Mouse (Mus musculus) olfactory bulb, adult 2 months (tissue): Measurements from ENCODE around the gene Larp1b. TPM values are rescaled to one million over a fixed set of nuclear protein-coding genes. Genes with fewer than 3 reads are reported as not detected.

ENCODE experiments used
- H3K27ac ChIP-seq: fragments of 200-500 bp; 2 replicates; pipeline ENCODE4 v1.5.1; 2012; ENCODE audit warnings: low read depth, low read length; ENCODE audit not compliant: insufficient read depth
- H3K4me1 ChIP-seq: fragments of 200-500 bp; 2 replicates; pipeline ENCODE4 v1.6.1; 2012; ENCODE audit warnings: low read length; ENCODE audit not compliant: control insufficient read depth, insufficient read depth
- H3K4me3 ChIP-seq: fragments of 200-500 bp; 2 replicates; pipeline ENCODE4 v1.5.1; 2012; ENCODE audit warnings: mild to moderate bottlenecking, low read depth, low read length, moderate library complexity; ENCODE audit not compliant: insufficient read depth
- CTCF ChIP-seq: fragments of 200-500 bp; IDR thresholded peaks from 2 replicates; pipeline ENCODE4 v1.5.1; 2012; ENCODE audit warnings: low read depth, mild to moderate bottlenecking, low read length, moderate library complexity; ENCODE audit not compliant: insufficient read depth
- POLR2A ChIP-seq: fragments of 200-500 bp; IDR thresholded peaks from 2 replicates; pipeline ENCODE4 v1.6.1; 2012; ENCODE audit warnings: mild to moderate bottlenecking, low read depth, low read length, moderate library complexity; ENCODE audit not compliant: insufficient read depth
- WGBS: fragments of 180-500 bp; shearing (Covaris S2); methylation state at CpG from one replicate; pipeline ENCODE4 v1.1.7; 2018; 5-methylcytosine and 5-hydroxymethylcytosine counted together
- polyA plus RNA-seq: library from polyadenylated mRNA; stranded (reverse); fragments of >200 nt; gene quantifications from 2 replicates; pipeline ENCODE4 v1.2.4, GENCODE M21; 2012; ENCODE audit warnings: low replicate concordance; ENCODE audit not compliant: missing spikeins, insufficient read depth, insufficient read length

The Larp1b gene
- polyA plus RNA-seq, 1 experiment: not detected

DNA sequence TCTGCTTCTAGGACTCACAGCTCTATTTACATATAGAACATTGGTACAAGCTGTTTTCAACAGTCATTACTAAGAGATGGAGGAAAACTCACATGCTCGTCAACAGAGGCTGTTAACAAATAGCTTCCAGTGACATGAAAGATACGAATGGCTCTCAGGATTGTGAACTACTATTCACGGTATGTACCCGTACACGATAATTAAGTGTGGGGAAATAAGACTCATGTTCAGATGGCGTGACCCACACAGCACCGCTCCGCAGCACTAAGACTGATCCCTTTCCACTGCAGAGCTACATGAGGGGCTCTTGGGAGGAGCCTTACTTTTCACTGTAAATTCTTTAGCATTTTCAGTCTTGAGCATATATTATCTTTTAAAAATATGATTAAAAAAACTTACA is 125.7 kb downstream of the Larp1b start:
- Histone ChIP-seq H3K4me3 (no peak overlapping the region), H3K27ac (no peak overlapping the region), H3K4me1 (no peaks in the 10 kb centered on the region)
- TF ChIP-seq POLR2A: no peak
- TF ChIP-seq CTCF: no peak
- WGBS: 56% methylated on average over 8 of the region's 8 CpGs

DNA sequence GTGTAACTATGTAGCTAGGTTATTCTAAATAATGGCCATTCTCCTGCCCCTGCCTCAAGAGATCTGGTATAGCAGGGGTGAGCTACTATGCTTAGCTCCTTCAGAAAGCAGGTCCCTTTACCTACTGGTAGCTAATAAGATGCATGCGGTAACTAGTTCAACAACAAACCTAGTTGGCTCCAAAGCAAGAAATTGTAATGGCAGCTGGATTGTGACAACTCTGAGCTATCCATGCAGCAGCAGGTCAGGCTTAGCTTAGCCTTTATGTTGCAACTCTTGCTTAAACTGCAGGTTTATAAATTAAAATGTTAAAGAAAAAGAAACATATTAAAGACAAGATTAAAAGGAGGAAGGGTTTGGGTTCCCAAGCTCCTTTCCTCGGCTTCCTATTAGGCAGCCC is 129.0 kb downstream of the Larp1b start:
- no peak overlapping the region for H3K4me3 ChIP-seq
- 95% methylated on average over 2 of the region's 2 CpGs for WGBS
- TF ChIP-seq CTCF: no peak

DNA sequence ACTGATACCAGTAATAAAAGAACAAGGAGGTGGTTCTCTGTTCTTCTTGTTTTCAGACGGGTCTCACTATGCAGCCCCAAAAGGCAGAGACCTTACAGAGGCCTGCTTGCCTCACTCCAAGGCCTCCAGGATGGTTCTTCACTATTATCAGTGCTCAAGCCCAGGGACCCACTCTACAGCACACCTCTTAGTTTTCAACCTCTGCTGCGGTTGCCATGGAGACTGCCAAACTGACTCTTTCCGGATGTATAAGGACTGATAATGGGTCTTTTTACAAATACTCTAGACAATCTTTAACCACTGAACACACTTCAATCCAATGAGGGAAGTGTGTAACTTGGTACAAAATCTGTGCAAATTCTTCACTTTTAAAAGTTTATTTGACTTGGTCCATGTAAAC is 131.1 kb downstream of the Larp1b start:
- TF ChIP-seq CTCF: no peak
- TF ChIP-seq POLR2A: no peak
- no peak overlapping the region for H3K27ac ChIP-seq
- peaks cover 2% of the 10 kb centered on the region; the same call in 1 of the 2 replicates for H3K4me1 ChIP-seq
- 40% methylated on average over 3 of the region's 3 CpGs for WGBS
- H3K4me3 ChIP-seq: no peak overlapping the region

More for the DNA sequence above, 129.0 kb downstream of the Larp1b start:
- Histone ChIP-seq H3K27ac (no peak overlapping the region), H3K4me1 (peaks cover 2% of the 10 kb centered on the region; the same call in 1 of the 2 replicates)

DNA sequence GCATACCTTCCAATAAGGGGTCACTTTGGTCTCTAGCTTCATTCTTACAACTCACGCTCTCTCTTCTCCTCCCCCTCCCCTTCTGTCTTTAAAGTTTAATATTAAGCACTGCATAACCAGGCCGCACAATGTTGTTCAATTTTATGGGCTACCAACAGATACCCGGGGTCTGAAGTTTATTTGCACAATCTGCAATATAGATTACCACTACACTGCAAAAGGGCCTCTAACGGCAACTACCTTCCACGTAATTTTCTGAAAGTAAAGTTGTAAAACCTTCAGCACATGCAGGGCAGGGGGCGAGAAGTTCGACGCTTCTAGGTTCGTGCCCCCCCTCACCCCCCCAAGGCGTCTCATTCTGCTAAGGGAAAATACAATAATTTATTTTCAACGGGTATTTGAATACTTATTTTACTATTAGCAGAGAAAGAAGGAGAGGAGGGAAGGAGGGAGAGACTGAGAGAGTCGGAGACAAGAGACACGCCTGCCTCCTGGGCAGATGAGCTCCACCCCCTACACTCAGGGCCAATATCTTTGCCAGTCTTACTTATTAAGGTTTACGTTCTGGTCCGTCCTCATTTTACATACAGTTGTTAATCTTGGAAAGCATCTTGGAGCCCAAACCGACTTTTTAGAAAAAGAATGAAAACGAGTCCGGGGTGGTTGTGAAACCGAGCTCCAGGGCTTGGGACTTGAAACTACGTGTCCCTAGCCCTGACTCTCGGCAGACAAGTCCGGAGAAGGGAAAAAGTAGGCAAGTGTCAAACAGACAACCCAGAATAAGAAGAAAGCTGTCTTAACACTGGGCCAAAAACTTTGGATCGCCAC is 132.1 kb downstream of the Larp1b start:
- Histone ChIP-seq H3K4me3 (peak overlapping the region; percentile 62), H3K27ac (no peak overlapping the region), H3K4me1 (peaks cover 2% of the 10 kb centered on the region; the same call in 1 of the 2 replicates)
- 3% methylated on average over 23 of the region's 23 CpGs for WGBS
- TF ChIP-seq POLR2A (no peak), CTCF (no peak)

DNA sequence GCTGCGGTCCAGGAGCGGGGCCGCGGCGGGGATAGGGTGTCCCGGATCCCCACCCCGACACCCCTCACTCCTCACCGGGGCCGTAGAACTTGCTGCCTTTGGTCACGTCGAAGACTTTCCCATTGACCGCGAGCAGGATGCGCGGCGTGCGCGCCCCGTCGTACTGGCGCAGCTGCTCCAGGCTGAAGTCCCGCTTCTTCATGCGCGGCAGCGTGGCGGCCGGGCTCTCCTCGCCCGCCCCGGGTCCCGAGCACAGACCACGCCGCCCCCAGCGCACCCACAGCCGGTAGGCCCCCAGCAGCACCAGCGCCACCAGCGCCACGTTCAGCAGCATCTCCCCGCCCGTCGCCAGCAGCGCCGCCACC is 132.9 kb downstream of the Larp1b start:
- TF ChIP-seq POLR2A (no peak), CTCF (no peak)
- peak overlapping the region; percentile 49; the same call in 1 of the 2 replicates for H3K27ac ChIP-seq
- 1% methylated on average over 42 of the region's 43 CpGs for WGBS
- H3K4me3 ChIP-seq: peak overlapping the region; percentile 62
- peaks cover 2% of the 10 kb centered on the region; the same call in 1 of the 2 replicates for H3K4me1 ChIP-seq

DNA sequence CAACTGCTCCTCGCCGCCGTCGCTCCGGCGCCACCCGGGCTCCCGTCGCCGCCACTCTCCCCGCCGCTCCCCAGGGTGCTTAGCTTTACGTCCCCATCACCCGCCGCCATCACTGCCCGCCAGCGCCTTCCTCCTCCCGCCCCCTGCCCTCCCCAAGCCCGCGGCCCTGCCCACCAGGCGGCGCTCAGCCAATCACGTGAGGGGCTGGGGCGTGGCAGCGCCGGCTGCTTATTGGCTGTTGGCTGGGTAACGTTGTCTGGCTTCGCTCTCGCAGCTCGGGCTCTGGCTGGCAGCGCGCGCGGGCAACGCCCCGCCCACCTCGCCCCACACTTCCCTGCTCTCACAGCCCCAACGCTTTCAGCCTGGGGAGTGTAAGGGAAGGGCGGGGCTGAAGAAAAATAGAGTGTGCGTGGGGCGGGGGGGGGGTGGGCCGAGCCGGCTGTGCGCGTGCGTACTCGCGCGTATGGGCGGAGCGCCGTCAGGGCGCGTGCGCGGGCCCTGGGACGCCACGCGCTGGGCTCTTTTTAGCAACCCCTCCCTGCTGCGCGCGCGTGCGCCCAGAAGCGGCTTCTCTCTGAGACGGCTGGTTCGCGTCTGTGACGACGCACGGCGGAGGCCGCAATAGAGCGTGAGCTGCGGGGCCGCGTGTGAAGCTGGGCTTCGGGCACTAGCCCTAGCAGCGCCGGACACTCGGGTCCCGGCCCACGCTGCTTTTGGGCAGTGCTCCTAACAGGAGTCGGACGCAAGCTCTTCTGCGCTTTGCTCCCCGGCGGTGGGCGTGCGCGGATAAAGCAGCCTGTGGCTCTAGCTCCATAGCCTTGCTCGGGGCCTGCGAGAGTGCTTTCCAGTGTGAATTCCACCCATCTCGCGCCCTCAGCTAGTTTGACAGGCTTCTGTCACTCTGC is 133.5 kb downstream of the Larp1b start, which contains the start of gene Pgrmc2:
Gene Pgrmc2 (minus strand): TSS at position 162 of the 905 bp plus-strand sequence.
- Histone ChIP-seq H3K27ac (peak within 1 kb of the TSS; percentile 86), H3K4me1 (peaks cover 2% of the 10 kb centered on the region; the same call in 1 of the 2 replicates), H3K4me3 (peak within 1 kb of the TSS; percentile 78)
- TF ChIP-seq POLR2A (peak; percentile 98), CTCF (no peak)
- under 1% methylated on average over 94 of the region's 95 CpGs for WGBS

DNA sequence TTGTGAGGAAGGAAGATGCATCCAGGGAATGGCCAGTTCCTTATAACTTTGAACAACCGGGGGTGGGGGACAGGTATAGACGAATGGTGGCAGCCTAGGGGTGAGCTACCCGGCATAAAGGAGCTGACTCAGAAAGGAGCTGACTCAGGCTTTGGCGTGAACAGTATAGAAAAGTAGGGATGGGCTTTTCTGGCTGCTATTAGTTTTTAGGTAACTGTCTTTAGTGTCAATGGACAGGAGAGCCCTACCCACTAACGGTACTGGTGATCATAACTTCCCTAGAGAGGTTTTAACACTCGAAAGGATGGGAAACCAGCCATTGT is 134.1 kb downstream of the Larp1b start:
- peak overlapping the region; percentile 78 for H3K4me3 ChIP-seq
- 0% methylated on average over 6 of the region's 6 CpGs for WGBS
- H3K4me1 ChIP-seq: peaks cover 2% of the 10 kb centered on the region; the same call in 1 of the 2 replicates
- TF ChIP-seq CTCF (no peak), POLR2A (no peak)
- peak overlapping the region; percentile 86 for H3K27ac ChIP-seq

DNA sequence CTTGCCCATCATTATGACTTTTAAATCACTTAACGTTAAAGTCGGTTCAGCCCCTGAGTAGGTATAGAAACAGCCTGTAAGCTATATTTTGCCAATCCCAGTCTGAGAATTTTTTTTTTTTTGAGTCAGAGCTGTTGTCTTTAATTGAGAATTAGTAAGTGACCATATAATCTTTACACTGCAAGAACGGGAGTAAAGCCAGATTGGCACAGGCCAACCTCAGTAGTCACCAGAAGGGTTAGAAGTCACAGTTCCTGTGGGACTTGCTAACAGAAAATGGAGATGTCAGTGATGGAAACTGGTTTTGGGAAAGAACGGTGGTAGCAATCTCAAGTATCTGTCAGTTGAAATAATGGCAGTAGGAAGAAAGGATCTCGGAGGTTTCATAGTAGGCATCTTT is 134.8 kb downstream of the Larp1b start:
- peaks cover 2% of the 10 kb centered on the region; the same call in 1 of the 2 replicates for H3K4me1 ChIP-seq
- TF ChIP-seq POLR2A: no peak
- no peak for TF ChIP-seq CTCF
- H3K4me3 ChIP-seq: no peak overlapping the region
- WGBS: 88% methylated on average over 5 of the region's 5 CpGs
- H3K27ac ChIP-seq: no peak overlapping the region

DNA sequence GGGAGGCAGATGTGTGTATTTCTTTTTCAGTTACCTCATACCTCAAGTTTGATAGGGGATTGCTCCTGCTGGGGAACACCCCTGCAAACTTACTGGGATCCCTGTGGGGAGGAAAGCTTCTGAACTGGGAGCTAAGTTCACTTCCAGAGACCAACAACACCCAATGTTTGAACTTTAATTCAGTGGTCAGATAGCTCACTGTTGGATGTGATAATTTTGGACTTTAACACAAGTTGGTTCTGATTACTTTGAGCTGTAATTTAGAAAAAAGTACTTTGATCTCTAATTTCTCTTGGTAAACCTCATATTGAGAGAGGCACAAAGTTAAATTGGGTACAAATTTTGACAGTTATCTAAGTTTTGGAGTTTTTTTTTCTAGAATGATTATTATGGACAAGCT is 137.4 kb downstream of the Larp1b start:
- Histone ChIP-seq H3K4me1 (no peaks in the 10 kb centered on the region), H3K27ac (no peak overlapping the region), H3K4me3 (no peak overlapping the region)
- no peak for TF ChIP-seq CTCF
- no peak for TF ChIP-seq POLR2A

Other genes starting within 250 kb of the Larp1b start
- not detected in 2 replicates for gene Slc25a31, start 241.0 kb upstream of the Larp1b start, polyA plus RNA-seq
- 286 TPM in 1 of 2 replicates, not detected in the other for gene Hspa4l, start 205.3 kb upstream of the Larp1b start, polyA plus RNA-seq
- not detected in 2 replicates for gene Plk4, start 149.8 kb upstream of the Larp1b start, polyA plus RNA-seq
- not detected in 2 replicates for gene Mfsd8, start 102.9 kb upstream of the Larp1b start, polyA plus RNA-seq
- not detected in 2 replicates for gene Abhd18, start 102.9 kb upstream of the Larp1b start, polyA plus RNA-seq
- gene 1700034I23Rik, start 47.3 kb upstream of the Larp1b start, polyA plus RNA-seq: not detected in 2 replicates
- not detected in 2 replicates for gene Pgrmc2, start 133.2 kb downstream of the Larp1b start, polyA plus RNA-seq